Comparison of ENCODE assay signal across 23 mouse cellular contexts in genomic region chr15:100557705-100558433, GRCm38 (mm10). TPM values are rescaled to one million over a fixed set of nuclear protein-coding genes. Genes with fewer than 3 reads are reported as not detected.
DNase-seq lines count a peak whose midpoint lies in the region; ATAC-seq and TF ChIP-seq lines count a peak whose summit lies in the region.
"Had no signal": no experiment of that assay in that cellular context is flagged by ENCODE, and none has a peak within 500 bp of the region (broad histone marks: within the 10 kb centered on the region; RNA-seq: fewer than 3 reads in every experiment).

No protein-coding gene starts in this region.

- no peak overlapping the region for H3K27ac ChIP-seq in bone marrow, adult 2 months (ENCODE audit: control insufficient read depth, insufficient read depth, low read depth, low read length, poor library complexity)
- peak overlapping the region; percentile 85 for H3K27ac ChIP-seq in liver, embryonic 13.5 days
- H3K27ac ChIP-seq in kidney, embryonic 15.5 days = no peak overlapping the region
- H3K27ac ChIP-seq: gastrocnemius, adult 2 months; heart, embryonic 15.5 days; kidney, postnatal 0 days; macrophage; midbrain, embryonic 10.5 days; neural tube, embryonic 12.5 days had no signal

- peaks cover 5% of the 10 kb centered on the region; the same call in 1 of the 2 replicates for H3K36me3 ChIP-seq in erythroblast, embryonic 14.5 days (ENCODE audit: control insufficient read depth)
- no peaks in the 10 kb centered on the region for H3K36me3 ChIP-seq in liver, embryonic 13.5 days
- no peaks in the 10 kb centered on the region for H3K36me3 ChIP-seq in kidney, embryonic 15.5 days
- H3K36me3 ChIP-seq: heart, embryonic 15.5 days; midbrain, embryonic 10.5 days; neural tube, embryonic 12.5 days had no signal

- H3K4me3 ChIP-seq in bone marrow, adult 2 months (replicated peaks; ENCODE audit: control insufficient read depth, low read depth, low read length) = peak overlapping the region; percentile 16
- peak overlapping the region; percentile 63 for H3K4me3 ChIP-seq in erythroblast, embryonic 14.5 days (replicated peaks)
- H3K4me3 ChIP-seq in liver, embryonic 13.5 days (replicated peaks) = peak overlapping the region; percentile 48
- H3K4me3 ChIP-seq in kidney, embryonic 15.5 days (replicated peaks) = no peak overlapping the region
- H3K4me3 ChIP-seq: gastrocnemius, adult 2 months; heart, embryonic 15.5 days; midbrain, embryonic 10.5 days; myocyte; neural tube, embryonic 12.5 days had no signal

- peak overlapping the region; percentile 62 for H3K4me2 ChIP-seq in liver, embryonic 13.5 days
- H3K4me2 ChIP-seq in kidney, embryonic 15.5 days = no peak overlapping the region
- H3K4me2 ChIP-seq: heart, embryonic 15.5 days; neural tube, embryonic 12.5 days had no signal

- DNase-seq in liver, embryonic 13.5 days = peak; percentile 40
- DNase-seq in gastrocnemius, postnatal 4 days (ENCODE audit: low spot score in 2 of 2) = no peak
- DNase-seq in spleen, postnatal 10 days (ENCODE audit: low spot score in 2 of 2) = no peak
- DNase-seq: adrenal gland, postnatal 14 days; cerebellum, adult 8-10 months; cerebellum, postnatal 25 days; gastrocnemius, adult 2 months; gastrocnemius, postnatal 36 days; kidney, adult 2 months; kidney, postnatal 4 days; thymus, postnatal 4 days had no signal

- peak overlapping the region; percentile 49 for H3K9ac ChIP-seq in liver, embryonic 13.5 days
- H3K9ac ChIP-seq in kidney, embryonic 15.5 days = no peak overlapping the region
- H3K9ac ChIP-seq: heart, embryonic 15.5 days; neural tube, embryonic 12.5 days had no signal

- TF ChIP-seq CTCF in bone marrow, adult 2 months (IDR thresholded peaks at IDR 0.05; ENCODE audit: control insufficient read depth, insufficient read depth, low read length) = no peak

- peaks cover 12% of the 10 kb centered on the region; the same call in 1 of the 2 replicates for H3K9me3 ChIP-seq in erythroblast, embryonic 14.5 days (ENCODE audit: control insufficient read depth, low read length)
- H3K9me3 ChIP-seq in liver, embryonic 13.5 days (replicated peaks) = peaks cover 3% of the 10 kb centered on the region; the same call in 1 of the 2 replicates
- H3K9me3 ChIP-seq in kidney, embryonic 15.5 days (replicated peaks) = no peaks in the 10 kb centered on the region
- H3K9me3 ChIP-seq: heart, embryonic 15.5 days; midbrain, embryonic 10.5 days; neural tube, embryonic 12.5 days had no signal

- ATAC-seq in liver, embryonic 13.5 days (ENCODE audit: low read depth) = peak; percentile 98
- ATAC-seq in megakaryocyte progenitor cell, adult 5-6 weeks (replicated peaks; ENCODE audit: poor library complexity) = 0 out of 2 replicates have a peak, but pooled peaks have one; percentile 37
- no peak for ATAC-seq in kidney, embryonic 15.5 days (replicated peaks; ENCODE audit: low FRiP score)
- ATAC-seq: forebrain, embryonic 16.5 days; hindbrain, embryonic 16.5 days had no signal

- TF ChIP-seq POLR2A in bone marrow, adult 2 months (IDR thresholded peaks at IDR 0.05; ENCODE audit: borderline replicate concordance, control insufficient read depth, low read depth, low read length) = no peak

- H3K27me3 ChIP-seq in erythroblast, embryonic 14.5 days (ENCODE audit: control insufficient read depth) = no peaks in the 10 kb centered on the region
- H3K27me3 ChIP-seq in liver, embryonic 13.5 days = no peaks in the 10 kb centered on the region
- H3K27me3 ChIP-seq in kidney, embryonic 15.5 days = no peaks in the 10 kb centered on the region
- H3K27me3 ChIP-seq: heart, embryonic 15.5 days; neural tube, embryonic 12.5 days had no signal

- 58% methylated on average over 5 of the region's 5 CpGs for WGBS in bone marrow, adult 2 months
- 27% methylated on average over 5 of the region's 5 CpGs for WGBS in liver, embryonic 13.5 days (ENCODE audit: insufficient replicate concordance)
- WGBS in kidney, embryonic 15.5 days = 81% methylated on average over 5 of the region's 5 CpGs

- peaks cover 4% of the 10 kb centered on the region; the same call in 1 of the 2 replicates for H3K4me1 ChIP-seq in bone marrow, adult 2 months (ENCODE audit: control insufficient read depth, insufficient read depth, low read length)
- peaks cover 47% of the 10 kb centered on the region for H3K4me1 ChIP-seq in erythroblast, embryonic 14.5 days (ENCODE audit: control insufficient read depth)
- peaks cover 40% of the 10 kb centered on the region for H3K4me1 ChIP-seq in liver, embryonic 13.5 days (replicated peaks)
- no peaks in the 10 kb centered on the region for H3K4me1 ChIP-seq in kidney, embryonic 15.5 days
- H3K4me1 ChIP-seq: midbrain, embryonic 10.5 days; neural tube, embryonic 12.5 days had no signal

RNA-seq across cellular contexts. Expression of gene Tfcp2, which starts 6.1 kb away (rescaled TPM):
- polyA plus RNA-seq in bone marrow, adult 2 months (2011; ENCODE audit: insufficient read depth, insufficient read length, low replicate concordance, missing spikeins) = 9.5 and 11.8 TPM in 2 replicates
- polyA plus RNA-seq in erythroblast, embryonic 14.5 days (2012) = 0.16 and 0.65 TPM in 2 replicates
- polyA plus RNA-seq in liver, embryonic 13.5 days (2015; fragmentation: Nextera tagmentation; extraction: Ambion mirVana) = 4.4 and 4.6 TPM in 2 replicates
- total RNA-seq in megakaryocyte progenitor cell, adult 5-6 weeks (2015) = 4.7 and 5.8 TPM in 2 replicates
- 6.0 and 9.2 TPM in 2 replicates for total RNA-seq in megakaryocyte progenitor cell, adult 5-6 weeks (2017)
- 10 to 100 TPM; 20.4 to 23.9 TPM for total RNA-seq in gastrocnemius, postnatal 4 days (2021)
- 38.1 and 38.2 TPM in 2 replicates for polyA plus RNA-seq in kidney, embryonic 15.5 days (2015; fragmentation: Nextera tagmentation; extraction: Ambion mirVana)

RNA-seq across cellular contexts. Expression of gene Pou6f1, which starts 41.9 kb away (rescaled TPM):
- 5.9 and 7.7 TPM in 2 replicates for polyA plus RNA-seq in bone marrow, adult 2 months (2011; ENCODE audit: insufficient read depth, insufficient read length, low replicate concordance, missing spikeins)
- 0.04 and 0.05 TPM in 2 replicates for polyA plus RNA-seq in erythroblast, embryonic 14.5 days (2012)
- polyA plus RNA-seq in liver, embryonic 13.5 days (2015; fragmentation: Nextera tagmentation; extraction: Ambion mirVana) = 0.10 and 0.23 TPM in 2 replicates
- 0.02 and 0.49 TPM in 2 replicates for total RNA-seq in megakaryocyte progenitor cell, adult 5-6 weeks (2015)
- 0.78 TPM in 1 of 2 replicates, not detected in the other for total RNA-seq in megakaryocyte progenitor cell, adult 5-6 weeks (2017)
- total RNA-seq in gastrocnemius, postnatal 4 days (2021) = 10 to 100 TPM; 15.2 TPM
- 8.4 and 9.1 TPM in 2 replicates for polyA plus RNA-seq in kidney, embryonic 15.5 days (2015; fragmentation: Nextera tagmentation; extraction: Ambion mirVana)

RNA-seq across cellular contexts. Expression of gene Dazap2, which starts 57.3 kb away (rescaled TPM):
- polyA plus RNA-seq in bone marrow, adult 2 months (2011; ENCODE audit: insufficient read depth, insufficient read length, low replicate concordance, missing spikeins) = 121 and 138 TPM in 2 replicates
- 6.5 and 6.8 TPM in 2 replicates for polyA plus RNA-seq in erythroblast, embryonic 14.5 days (2012)
- polyA plus RNA-seq in liver, embryonic 13.5 days (2015; fragmentation: Nextera tagmentation; extraction: Ambion mirVana) = 141 and 173 TPM in 2 replicates
- total RNA-seq in megakaryocyte progenitor cell, adult 5-6 weeks (2015) = 334 and 357 TPM in 2 replicates
- total RNA-seq in megakaryocyte progenitor cell, adult 5-6 weeks (2017) = 136 and 150 TPM in 2 replicates
- total RNA-seq in gastrocnemius, postnatal 4 days (2021) = 10 to 100 TPM; 69.7 to 83.6 TPM
- polyA plus RNA-seq in kidney, embryonic 15.5 days (2015; fragmentation: Nextera tagmentation; extraction: Ambion mirVana) = 237 and 241 TPM in 2 replicates

Comparison
In these comparisons a context has a peak if more than half of its experiments do, and no peak if none do; other contexts are left out.
1. RNA of gene Dazap2, which starts 57.3 kb away (polyA plus RNA-seq): 237 to 241 TPM in kidney, embryonic 15.5 days, 141 to 173 TPM in liver, embryonic 13.5 days and 121 to 138 TPM in bone marrow, adult 2 months; 6.5 to 6.8 TPM in erythroblast, embryonic 14.5 days; every median in the first group is over 10 times any median in the second.